8 mouse cellular contexts compared by ENCODE assay signal in the genomic region with DNA sequence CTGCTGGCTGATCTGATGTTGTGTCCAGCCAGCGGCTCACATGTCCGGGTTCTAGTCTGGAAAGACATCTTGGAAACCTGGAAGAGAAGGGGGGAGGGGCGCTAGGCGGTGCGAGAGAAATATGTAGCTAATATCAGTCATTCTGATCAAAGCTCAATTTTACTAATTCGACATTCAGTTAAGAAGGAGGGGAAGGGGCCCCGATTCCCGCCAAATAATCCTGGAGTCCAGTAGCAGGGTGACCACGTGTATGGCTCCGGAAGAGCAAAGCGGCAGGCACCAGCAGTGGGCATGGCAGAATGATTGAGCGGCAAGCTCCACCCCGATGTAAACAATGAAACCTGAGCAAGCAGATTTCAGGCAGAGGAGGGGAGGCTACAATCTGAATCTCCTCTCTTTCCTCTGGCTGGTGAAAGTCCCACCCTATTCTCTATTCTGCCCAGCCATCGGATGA. TPM values are rescaled to one million over a fixed set of nuclear protein-coding genes. Genes with fewer than 3 reads are reported as not detected.
DNase-seq lines count a peak whose midpoint lies in the region; ATAC-seq and TF ChIP-seq lines count a peak whose summit lies in the region.

No protein-coding gene starts in this region.

- peak overlapping the region; percentile 26; the same call in 1 of the 2 replicates for H3K4me3 ChIP-seq in layer of hippocampus, adult 2 months
- H3K4me3 ChIP-seq in forebrain, embryonic 13.5 days: peak overlapping the region; percentile 36
- H3K4me3 ChIP-seq in liver, adult 2 months (ENCODE audit: insufficient read depth, low read depth, low read length): peak overlapping the region; percentile 33
- H3K4me3 ChIP-seq in small intestine, adult 2 months (ENCODE audit: low read depth, low read length): peak overlapping the region; percentile 49

- TF ChIP-seq POLR2A in liver, adult 2 months (IDR thresholded peaks at IDR 0.05; ENCODE audit: extremely low read depth, insufficient read depth, low read length): no peak
- no peak for TF ChIP-seq POLR2A in small intestine, adult 2 months (IDR thresholded peaks at IDR 0.05; ENCODE audit: low read depth, low read length)

- no peaks in the 10 kb centered on the region for H3K79me2 ChIP-seq in liver, adult 2 months (ENCODE audit: control insufficient read depth, insufficient read depth, low read length)

- WGBS in forebrain, embryonic 13.5 days: 16% methylated on average over 14 of the region's 14 CpGs
- WGBS in liver, adult 2 months: 10% methylated on average over 14 of the region's 14 CpGs
- 4% methylated on average over 14 of the region's 14 CpGs for WGBS in small intestine, adult 2 months

- H3K4me2 ChIP-seq in forebrain, embryonic 13.5 days: peak overlapping the region; percentile 54

- DNase-seq in layer of hippocampus, adult 2 months (ENCODE audit: low spot score in 2 of 2): no peak
- DNase-seq in layer of hippocampus, adult 9-10 months (ENCODE audit: low spot score): no peak
- peak; percentile 23 for DNase-seq in liver, adult 2 months (ENCODE audit: extremely low read depth, low read depth, low spot score)
- no peak for DNase-seq in right cerebral cortex, postnatal 25 days
- no peak for DNase-seq in right cerebral cortex, postnatal 14 days
- no peak for DNase-seq in adrenal gland, postnatal 14 days

- peak overlapping the region; percentile 46; the same call in 1 of the 2 replicates for H3K9ac ChIP-seq in forebrain, embryonic 13.5 days
- H3K9ac ChIP-seq in liver, adult 2 months (ENCODE audit: low read depth, low read length): no peak overlapping the region

- H3K27me3 ChIP-seq in forebrain, embryonic 13.5 days: no peaks in the 10 kb centered on the region
- no peaks in the 10 kb centered on the region for H3K27me3 ChIP-seq in liver, adult 2 months (ENCODE audit: control insufficient read depth, insufficient read depth, low read length)
- no peaks in the 10 kb centered on the region for H3K27me3 ChIP-seq in small intestine, adult 2 months (ENCODE audit: control insufficient read depth, insufficient read depth, low read length)

- no peaks in the 10 kb centered on the region for H3K36me3 ChIP-seq in forebrain, embryonic 13.5 days (ENCODE audit: poor library complexity, severe bottlenecking)
- H3K36me3 ChIP-seq in liver, adult 2 months (ENCODE audit: control insufficient read depth, insufficient read depth, low read length): no peaks in the 10 kb centered on the region
- H3K36me3 ChIP-seq in small intestine, adult 2 months (ENCODE audit: control insufficient read depth, insufficient read depth, low read length): no peaks in the 10 kb centered on the region

- no peak for TF ChIP-seq CTCF in layer of hippocampus, adult 2 months (conservative IDR thresholded peaks at IDR 0.05)
- no peak for TF ChIP-seq CTCF in liver, adult 2 months (IDR thresholded peaks at IDR 0.05; ENCODE audit: low read depth, low read length)
- TF ChIP-seq CTCF in small intestine, adult 2 months (IDR thresholded peaks at IDR 0.05; ENCODE audit: extremely low read depth, insufficient read length, insufficient replicate concordance, low read depth, low read length): no peak

- no peaks in the 10 kb centered on the region for H3K9me3 ChIP-seq in forebrain, embryonic 13.5 days (replicated peaks)

- 0 out of 2 replicates have a peak, but pooled peaks cover 4% of the 10 kb centered on the region for H3K4me1 ChIP-seq in forebrain, embryonic 13.5 days
- peaks cover 4% of the 10 kb centered on the region for H3K4me1 ChIP-seq in liver, adult 2 months (ENCODE audit: control insufficient read depth, insufficient read depth, low read length)
- H3K4me1 ChIP-seq in small intestine, adult 2 months (ENCODE audit: control insufficient read depth, insufficient read depth, insufficient read length, low read length): 0 out of 2 replicates have a peak, but pooled peaks cover 1% of the 10 kb centered on the region

- H3K27ac ChIP-seq in layer of hippocampus, adult 2 months: no peak overlapping the region
- no peak overlapping the region for H3K27ac ChIP-seq in forebrain, embryonic 13.5 days
- no peak overlapping the region for H3K27ac ChIP-seq in liver, adult 2 months (replicated peaks; ENCODE audit: insufficient read depth, low read depth, low read length)
- H3K27ac ChIP-seq in small intestine, adult 2 months (ENCODE audit: insufficient read depth, low read depth, low read length): no peak overlapping the region

- ATAC-seq in forebrain, embryonic 13.5 days: peak; percentile 71; the same call in 1 of the 2 replicates

RNA-seq across cellular contexts. Expression of a gene that starts 18.1 kb away (rescaled TPM):
- total RNA-seq in layer of hippocampus, adult 2 months (2021): 10 to 100 TPM; 28.8 to 30.3 TPM
- 47.1 and 47.6 TPM in 2 replicates for polyA plus RNA-seq in forebrain, embryonic 13.5 days (2015; fragmentation: Nextera tagmentation; extraction: Ambion mirVana)
- total RNA-seq in liver, adult 2 months (2014; rRNA removed): 9.6 and 13.5 TPM in 2 replicates
- polyA plus RNA-seq in liver, adult 2 months (2012; rRNA removed): 4.0 and 4.8 TPM in 2 replicates
- 1.5 and 3.0 TPM in 2 replicates for polyA plus RNA-seq in small intestine, adult 2 months (2012; rRNA removed)
- 23.0 and 27.0 TPM in 2 replicates for total RNA-seq in adrenal gland, postnatal 14 days (2021)

RNA-seq across cellular contexts. Expression of a gene that starts 48.4 kb away (rescaled TPM):
- 10 to 100 TPM; 20.0 to 22.9 TPM for total RNA-seq in layer of hippocampus, adult 2 months (2021)
- polyA plus RNA-seq in forebrain, embryonic 13.5 days (2015; fragmentation: Nextera tagmentation; extraction: Ambion mirVana): 50.2 and 52.2 TPM in 2 replicates
- total RNA-seq in liver, adult 2 months (2014; rRNA removed): 0.37 and 0.47 TPM in 2 replicates
- 0.16 and 0.17 TPM in 2 replicates for polyA plus RNA-seq in liver, adult 2 months (2012; rRNA removed)
- polyA plus RNA-seq in small intestine, adult 2 months (2012; rRNA removed): 0.57 and 0.58 TPM in 2 replicates
- 18.7 and 22.9 TPM in 2 replicates for total RNA-seq in adrenal gland, postnatal 14 days (2021)

Comparison
In these comparisons a context has a peak if more than half of its experiments do, and no peak if none do; other contexts are left out.
1. RNA of a gene that starts 48.4 kb away (total RNA-seq): 18.7 to 22.9 TPM in adrenal gland, postnatal 14 days and 20.0 to 22.9 TPM in layer of hippocampus, adult 2 months; 0.37 to 0.47 TPM in liver, adult 2 months; every median in the first group is over 10 times any median in the second.
2. Peak in every context shown above with its lines, with median percentiles within 50 percentile points of each other: H3K4me3 ChIP-seq.